Mouse (Mus musculus) ES-Bruce4 (cell line): ENCODE measurements around the gene Slc39a11. TPM values are rescaled to one million over a fixed set of nuclear protein-coding genes. Genes with fewer than 3 reads are reported as not detected.

ENCODE experiments used
- H3K27ac ChIP-seq: 2 replicates; pipeline ENCODE4 v1.5.1; 2012; ENCODE audit warnings: low read length, inconsistent platforms; ENCODE audit not compliant: insufficient read depth
- H3K27me3 ChIP-seq: 2 replicates; pipeline ENCODE4 v1.6.1; 2012; ENCODE audit warnings: mild to moderate bottlenecking, low read length, inconsistent platforms; ENCODE audit not compliant: control insufficient read depth, poor library complexity, insufficient read depth, severe bottlenecking
- H3K36me3 ChIP-seq: 2 replicates; pipeline ENCODE4 v1.6.1; 2012; ENCODE audit warnings: inconsistent platforms, mild to moderate bottlenecking, low read length, moderate library complexity; ENCODE audit not compliant: control insufficient read depth, poor library complexity, insufficient read depth, severe bottlenecking
- H3K4me1 ChIP-seq: one replicate; pipeline ENCODE4 v1.8.1; 2011; ENCODE audit warnings: low read length; ENCODE audit not compliant: control insufficient read depth, insufficient read depth
- H3K4me3 ChIP-seq: 2 replicates; pipeline ENCODE4 v1.5.1; 2011; ENCODE audit warnings: low read depth, mild to moderate bottlenecking, low read length
- H3K9ac ChIP-seq: 2 replicates; pipeline ENCODE4 v1.6.1; 2012; ENCODE audit warnings: low read depth, mild to moderate bottlenecking, inconsistent platforms; ENCODE audit not compliant: poor library complexity, severe bottlenecking
- H3K9me3 ChIP-seq: replicated peaks from 2 replicates; pipeline ENCODE4 v1.6.1; 2012; ENCODE audit warnings: mild to moderate bottlenecking, low read length, inconsistent platforms; ENCODE audit not compliant: control insufficient read depth, poor library complexity, insufficient read depth, severe bottlenecking
- CTCF ChIP-seq: IDR thresholded peaks from one replicate; pipeline ENCODE4 v1.8.1; 2011; ENCODE audit warnings: low read depth, low read length
- EP300 ChIP-seq: IDR thresholded peaks from 2 replicates; pipeline ENCODE4 v1.6.1; 2011; ENCODE audit warnings: low read depth, low read length; ENCODE audit not compliant: insufficient read depth
- POLR2A ChIP-seq: IDR thresholded peaks from one replicate; pipeline ENCODE4 v1.8.1; 2011; ENCODE audit warnings: low read length; ENCODE audit not compliant: insufficient read depth
- polyA plus RNA-seq: library from polyadenylated mRNA; stranded (reverse); fragments of >200 nt; gene quantifications from 2 replicates; pipeline ENCODE4 v1.2.4, GENCODE M21; 2011; ENCODE audit warnings: low read depth; ENCODE audit not compliant: missing spikeins, insufficient read depth, insufficient read length

The Slc39a11 gene
- polyA plus RNA-seq, 1 experiment = 7.4 TPM

GRCm38 (mm10) chr11:113609581-113609980 lies 40.3 kb downstream of the Slc39a11 start:
- Histone ChIP-seq H3K4me3 (no peak overlapping the region), H3K9me3 (no peaks in the 10 kb centered on the region), H3K36me3 (no peaks in the 10 kb centered on the region), H3K9ac (no peak overlapping the region), H3K4me1 (no peaks in the 10 kb centered on the region), H3K27ac (no peak overlapping the region), H3K27me3 (no peaks in the 10 kb centered on the region)
- TF ChIP-seq POLR2A (no peak), EP300 (no peak), CTCF (no peak)

DNA sequence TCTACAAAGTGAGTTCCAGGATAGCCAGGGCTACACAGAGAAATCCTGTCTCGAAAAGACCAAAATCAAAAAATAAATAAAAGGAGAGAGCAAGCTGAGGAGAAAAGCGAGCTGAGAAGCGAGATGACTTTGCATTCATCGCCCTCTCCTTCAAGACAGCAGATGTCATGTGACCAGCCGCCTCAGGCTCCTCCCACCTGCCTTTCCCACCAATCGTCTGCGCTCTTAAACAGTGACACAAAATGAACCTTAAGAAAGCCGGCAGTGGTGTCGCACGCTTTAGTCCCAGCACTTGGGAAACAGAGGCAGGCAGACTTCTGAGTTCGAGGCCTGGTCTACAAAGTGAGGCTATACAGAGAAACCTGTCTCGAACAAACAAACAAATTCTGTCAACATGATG lies 42.3 kb downstream of the Slc39a11 start:
- H3K27ac ChIP-seq = no peak overlapping the region
- TF ChIP-seq EP300 (no peak), CTCF (no peak), POLR2A (no peak)
- H3K36me3 ChIP-seq = no peaks in the 10 kb centered on the region
- H3K9me3 ChIP-seq = no peaks in the 10 kb centered on the region
- no peak overlapping the region for H3K9ac ChIP-seq
- no peak overlapping the region for H3K4me3 ChIP-seq
- no peaks in the 10 kb centered on the region for H3K27me3 ChIP-seq
- no peaks in the 10 kb centered on the region for H3K4me1 ChIP-seq

DNA sequence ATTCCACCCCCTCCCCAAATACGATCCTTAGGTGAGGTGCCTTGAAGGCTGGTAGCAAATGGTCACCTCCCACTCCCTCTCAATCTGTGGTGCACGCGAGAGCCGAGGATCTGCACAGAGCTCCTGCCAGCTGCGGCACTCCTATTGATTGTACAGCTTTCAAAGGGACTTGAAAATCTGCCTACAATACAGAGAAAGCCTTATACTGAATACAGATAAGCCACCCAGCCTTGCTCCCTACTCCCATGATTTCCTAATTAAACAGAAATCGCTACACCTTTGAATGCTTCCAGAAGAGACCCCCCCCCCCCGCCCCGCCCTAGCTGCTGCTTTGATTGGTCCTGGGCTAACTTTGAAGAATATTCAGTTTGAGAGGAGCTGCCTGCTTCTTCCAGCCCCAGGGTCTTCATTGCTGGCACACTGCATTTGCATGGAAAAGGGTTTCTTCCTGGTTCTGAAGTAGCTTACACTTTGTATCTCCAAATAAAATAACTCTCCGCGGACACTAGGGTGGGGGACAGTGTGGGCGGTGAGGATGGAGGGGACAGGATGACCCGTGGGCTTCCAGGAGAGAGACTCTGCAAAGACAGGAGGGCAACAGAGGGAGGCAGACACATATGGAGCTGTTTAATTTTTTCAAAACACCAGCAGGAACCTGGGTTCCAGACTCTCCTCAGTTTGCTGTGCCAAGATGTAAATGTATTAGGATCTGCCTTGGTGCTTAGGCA lies 48.1 kb downstream of the Slc39a11 start:
- Histone ChIP-seq H3K27me3 (no peaks in the 10 kb centered on the region), H3K4me1 (no peaks in the 10 kb centered on the region), H3K4me3 (no peak overlapping the region), H3K9ac (no peak overlapping the region), H3K9me3 (no peaks in the 10 kb centered on the region), H3K36me3 (no peaks in the 10 kb centered on the region), H3K27ac (no peak overlapping the region)
- TF ChIP-seq CTCF (no peak), EP300 (no peak), POLR2A (no peak)

DNA sequence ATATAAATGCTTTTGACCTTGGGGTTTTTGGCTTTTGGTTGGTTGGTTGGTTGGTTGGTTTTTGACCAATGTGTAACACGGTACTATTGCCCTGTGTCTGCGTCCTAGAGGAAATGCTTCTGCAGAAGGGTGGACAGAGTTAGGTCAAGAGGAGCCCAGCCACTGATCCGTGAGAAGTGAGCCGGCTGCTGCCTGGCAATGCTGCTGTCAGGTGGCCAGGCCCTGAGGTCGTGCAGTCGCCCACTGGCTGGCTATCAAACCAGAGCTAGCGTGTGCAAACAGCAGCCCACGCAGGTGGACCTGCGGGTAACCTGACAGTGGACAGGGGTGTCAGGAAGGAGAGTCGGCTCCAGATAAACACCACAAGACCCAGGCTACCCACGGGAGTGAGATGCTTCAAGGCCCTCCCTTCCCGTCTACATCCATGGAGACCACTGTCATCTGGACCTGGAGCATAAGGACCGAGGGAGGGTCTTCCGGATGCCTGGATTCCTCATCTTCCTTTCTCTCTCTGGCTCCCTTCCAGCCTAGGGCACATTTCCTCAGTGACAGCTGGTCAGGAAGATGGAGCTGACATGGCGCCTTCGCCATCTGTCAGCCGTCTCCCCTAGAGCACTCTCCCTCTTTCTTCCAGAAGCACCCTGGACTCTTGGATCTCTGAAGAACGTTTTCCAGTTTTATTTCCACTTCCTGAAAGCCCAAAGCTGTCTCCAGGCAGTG lies 49.2 kb downstream of the Slc39a11 start:
- H3K9ac ChIP-seq = no peak overlapping the region
- no peaks in the 10 kb centered on the region for H3K4me1 ChIP-seq
- TF ChIP-seq EP300 = no peak
- TF ChIP-seq POLR2A = no peak
- no peak for TF ChIP-seq CTCF
- H3K27ac ChIP-seq = no peak overlapping the region
- no peaks in the 10 kb centered on the region for H3K36me3 ChIP-seq
- no peak overlapping the region for H3K4me3 ChIP-seq
- no peaks in the 10 kb centered on the region for H3K9me3 ChIP-seq
- H3K27me3 ChIP-seq = no peaks in the 10 kb centered on the region

- Histone ChIP-seq H3K36me3 (no peaks in the 10 kb centered on the region), H3K9ac (no peak overlapping the region), H3K27me3 (no peaks in the 10 kb centered on the region), H3K9me3 (no peaks in the 10 kb centered on the region), H3K27ac (no peak overlapping the region), H3K4me1 (no peaks in the 10 kb centered on the region), H3K4me3 (no peak overlapping the region)
- TF ChIP-seq CTCF (no peak), EP300 (no peak), POLR2A (no peak)
Measured at GRCm38 (mm10) chr11:113597632-113598031, 52.2 kb downstream of the Slc39a11 start.

DNA sequence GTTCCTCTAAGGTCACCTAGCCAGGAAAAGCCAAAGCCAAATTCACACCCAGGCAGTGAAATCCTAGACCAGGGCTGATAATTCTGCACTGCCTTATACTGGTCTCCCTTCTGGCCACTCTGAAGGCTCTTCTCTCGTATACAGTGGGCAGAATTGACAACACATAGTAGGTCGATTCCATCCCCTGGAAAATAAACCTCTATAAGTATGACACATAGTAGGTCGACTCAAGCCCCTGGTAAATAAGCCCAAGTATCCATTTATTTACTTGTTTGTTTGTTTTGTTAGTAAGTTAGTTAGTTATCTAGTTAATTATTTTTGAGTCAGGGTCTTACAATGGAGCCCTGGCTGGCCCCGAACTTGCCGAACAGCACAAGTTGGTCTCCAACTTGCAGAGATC lies 54.7 kb downstream of the Slc39a11 start:
- Histone ChIP-seq H3K27ac (no peak overlapping the region), H3K9me3 (no peaks in the 10 kb centered on the region), H3K4me3 (no peak overlapping the region), H3K9ac (no peak overlapping the region), H3K36me3 (no peaks in the 10 kb centered on the region), H3K27me3 (no peaks in the 10 kb centered on the region), H3K4me1 (no peaks in the 10 kb centered on the region)
- no peak for TF ChIP-seq CTCF
- TF ChIP-seq POLR2A = no peak
- no peak for TF ChIP-seq EP300
